Mouse (Mus musculus) liver, embryonic 13.5 days (tissue): ENCODE results near the gene Slc22a2. TPM values are rescaled to one million over a fixed set of nuclear protein-coding genes. Genes with fewer than 3 reads are reported as not detected.

Experiments
- ATAC-seq: fragments of 200-750 bp; cut with Nextera tagmentation; 2 replicates; pipeline ENCODE4 v1.8.0; 2017; ENCODE audit warnings: low read depth, mild to moderate bottlenecking, moderate number of reproducible peaks, moderate library complexity
- DNase-seq: peaks from one replicate; pipeline ENCODE4 v3.0.0; 2022
- H3K27ac ChIP-seq: fragments of 300-500 bp; sonication (generic); 2 replicates; pipeline ENCODE4 v1.5.1; 2015; ENCODE audit warnings: moderate library complexity, mild to moderate bottlenecking, inconsistent platforms
- H3K27me3 ChIP-seq: fragments of 300-500 bp; sonication (generic); 2 replicates; pipeline ENCODE4 v1.6.1; 2015; ENCODE audit warnings: mild to moderate bottlenecking, inconsistent platforms
- H3K36me3 ChIP-seq: fragments of 300-500 bp; sonication (generic); 2 replicates; pipeline ENCODE4 v1.6.1; 2015; ENCODE audit warnings: mild to moderate bottlenecking, inconsistent platforms
- H3K4me1 ChIP-seq: fragments of 300-500 bp; sonication (generic); replicated peaks from 2 replicates; pipeline ENCODE4 v1.6.1; 2015; ENCODE audit warnings: inconsistent platforms
- H3K4me2 ChIP-seq: fragments of 300-500 bp; sonication (generic); 2 replicates; pipeline ENCODE4 v1.6.1; 2015; ENCODE audit warnings: inconsistent platforms, mild to moderate bottlenecking, moderate library complexity
- H3K4me3 ChIP-seq: fragments of 300-500 bp; sonication (generic); replicated peaks from 2 replicates; pipeline ENCODE4 v1.5.1; 2015; ENCODE audit warnings: mild to moderate bottlenecking, inconsistent platforms
- H3K9ac ChIP-seq: fragments of 300-500 bp; sonication (generic); 2 replicates; pipeline ENCODE4 v1.6.1; 2015; ENCODE audit warnings: mild to moderate bottlenecking, inconsistent platforms
- H3K9me3 ChIP-seq: fragments of 300-500 bp; sonication (generic); replicated peaks from 2 replicates; pipeline ENCODE4 v1.6.1; 2016; ENCODE audit warnings: inconsistent platforms
- WGBS: fragments of 180-500 bp; shearing (Covaris S2); methylation state at CpG from one replicate; pipeline ENCODE4 v1.1.7; 2015; ENCODE audit not compliant: insufficient replicate concordance; 5-methylcytosine and 5-hydroxymethylcytosine counted together
- polyA plus RNA-seq: library from polyadenylated mRNA; unstranded; fragments of >200 nt; fragmentation: Nextera tagmentation; extraction: Ambion mirVana; gene quantifications from 2 replicates; pipeline ENCODE4 v1.2.1, GENCODE M21; 2015

Slc22a2 gene
- polyA plus RNA-seq, 1 experiment from 2014 or later: not detected

DNA sequence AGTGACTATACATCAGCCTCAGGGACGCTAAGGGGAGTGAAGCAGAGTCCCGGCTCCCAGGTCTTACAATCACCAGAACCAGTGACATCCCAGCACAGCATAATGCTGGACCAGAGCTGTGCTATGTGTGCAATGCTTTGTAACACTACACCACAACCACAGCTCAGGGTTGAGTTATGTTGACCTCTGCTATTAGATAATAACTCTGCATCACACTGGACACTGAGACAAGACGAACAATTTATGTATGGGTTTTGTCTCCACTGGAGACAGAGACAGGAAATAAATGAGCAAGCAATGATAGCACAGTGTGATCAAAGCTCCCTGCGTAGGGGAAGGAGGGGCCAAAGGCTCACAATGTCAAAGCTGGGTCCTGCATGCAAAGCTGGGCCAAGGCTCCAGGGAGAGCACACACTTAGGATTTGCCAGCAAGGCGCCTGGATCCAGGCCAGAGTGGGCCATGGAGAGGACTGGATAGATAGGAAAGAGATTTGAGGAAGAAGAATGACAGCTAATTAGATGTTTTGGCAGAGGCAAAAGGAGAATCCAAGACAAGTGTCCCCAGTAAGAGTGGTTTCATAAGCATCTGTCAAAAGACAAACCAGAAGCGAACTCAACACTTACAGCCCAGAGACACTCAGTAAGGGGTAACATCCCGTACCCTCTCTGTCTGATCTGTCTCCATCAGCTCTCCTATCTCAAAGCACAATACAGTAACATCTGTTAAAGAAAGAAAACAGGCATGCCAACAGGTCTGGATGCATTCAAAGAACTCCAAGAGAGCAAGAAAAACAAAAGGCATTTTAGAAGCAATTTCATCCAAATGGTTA lies 48.1 kb downstream of the Slc22a2 start:
- ATAC-seq (peak; percentile 29; the same call in 1 of the 2 replicates), DNase-seq (no peak)
- no peaks in the 10 kb centered on the region for H3K9me3 ChIP-seq
- no peak overlapping the region for H3K9ac ChIP-seq
- H3K27ac ChIP-seq: no peak overlapping the region
- no peaks in the 10 kb centered on the region; the same call in 1 of the 2 replicates for H3K27me3 ChIP-seq
- H3K4me2 ChIP-seq: no peak overlapping the region
- H3K4me1 ChIP-seq: no peaks in the 10 kb centered on the region
- no peak overlapping the region for H3K4me3 ChIP-seq
- H3K36me3 ChIP-seq: no peaks in the 10 kb centered on the region
- 40% methylated on average over 7 of the region's 7 CpGs for WGBS

DNA sequence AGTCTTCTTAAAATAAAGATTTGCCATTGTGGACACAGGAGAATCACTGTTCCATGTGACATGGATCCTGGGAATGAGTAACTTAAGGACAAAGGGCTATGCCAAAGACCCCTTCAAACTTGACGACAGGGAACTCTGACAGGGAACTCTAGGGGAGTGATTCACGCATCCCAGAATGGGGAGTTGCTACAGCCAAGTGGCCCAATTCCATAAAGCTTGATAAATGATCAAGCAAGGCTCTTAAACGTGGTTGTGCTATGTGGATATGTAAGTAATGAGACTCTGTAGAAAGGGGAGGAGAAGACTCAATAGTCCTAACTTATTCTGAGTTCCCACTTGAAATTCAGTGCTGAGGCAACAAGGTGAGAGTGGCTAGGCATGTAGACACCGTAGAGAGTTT lies 50.9 kb downstream of the Slc22a2 start:
- Histone ChIP-seq H3K27me3 (0 out of 2 replicates have a peak, but pooled peaks cover 3% of the 10 kb centered on the region), H3K36me3 (no peaks in the 10 kb centered on the region), H3K9me3 (no peaks in the 10 kb centered on the region), H3K4me1 (no peaks in the 10 kb centered on the region), H3K4me2 (no peak overlapping the region), H3K27ac (no peak overlapping the region), H3K4me3 (no peak overlapping the region), H3K9ac (no peak overlapping the region)
- no peak for DNase-seq
- WGBS: 58% methylated on average over 4 of the region's 4 CpGs
- ATAC-seq: no peak

DNA sequence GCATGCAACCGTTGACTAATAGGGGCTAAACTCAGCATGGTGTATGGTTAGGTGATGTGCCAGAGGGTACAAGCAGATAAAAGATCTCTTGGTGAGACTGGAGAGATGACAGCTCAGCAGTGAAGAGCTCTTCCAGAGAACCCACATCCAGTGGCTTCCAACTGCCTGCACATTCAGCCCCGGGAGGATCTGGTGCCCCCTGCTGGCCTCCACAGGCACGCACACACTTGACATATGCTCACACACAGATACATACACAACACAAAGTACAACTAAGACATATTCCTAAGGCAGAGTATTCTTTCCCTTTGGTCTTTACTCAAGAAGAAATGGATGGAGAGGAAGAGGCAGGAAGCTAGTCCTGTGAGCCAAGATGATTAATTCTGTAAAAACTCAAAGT lies 55.7 kb downstream of the Slc22a2 start:
- Histone ChIP-seq H3K27me3 (0 out of 2 replicates have a peak, but pooled peaks cover 3% of the 10 kb centered on the region), H3K4me1 (no peaks in the 10 kb centered on the region), H3K27ac (no peak overlapping the region), H3K4me2 (no peak overlapping the region), H3K9me3 (no peaks in the 10 kb centered on the region), H3K36me3 (no peaks in the 10 kb centered on the region), H3K4me3 (no peak overlapping the region), H3K9ac (no peak overlapping the region)
- DNase-seq (no peak), ATAC-seq (no peak)
- 73% methylated on average over 3 of the region's 3 CpGs for WGBS

- no peaks in the 10 kb centered on the region for H3K4me1 ChIP-seq
- no peak overlapping the region for H3K4me3 ChIP-seq
- WGBS: 52% methylated on average over 4 of the region's 4 CpGs
- H3K36me3 ChIP-seq: no peaks in the 10 kb centered on the region
- no peak overlapping the region for H3K4me2 ChIP-seq
- H3K9me3 ChIP-seq: no peaks in the 10 kb centered on the region
- H3K9ac ChIP-seq: no peak overlapping the region
- DNase-seq (no peak), ATAC-seq (no peak)
- H3K27ac ChIP-seq: no peak overlapping the region
- H3K27me3 ChIP-seq: 0 out of 2 replicates have a peak, but pooled peaks cover 3% of the 10 kb centered on the region
Observed at GRCm38 (mm10) chr17:12641087-12641486, 57.2 kb downstream of the Slc22a2 start.

- Histone ChIP-seq H3K36me3 (no peaks in the 10 kb centered on the region), H3K4me1 (no peaks in the 10 kb centered on the region), H3K27ac (no peak overlapping the region), H3K4me2 (no peak overlapping the region), H3K4me3 (no peak overlapping the region), H3K9ac (no peak overlapping the region), H3K27me3 (peaks cover 6% of the 10 kb centered on the region), H3K9me3 (no peaks in the 10 kb centered on the region)
- DNase-seq (no peak), ATAC-seq (no peak)
- 89% methylated on average over 5 of the region's 5 CpGs for WGBS
Observed at GRCm38 (mm10) chr17:12645461-12645860, 61.5 kb downstream of the Slc22a2 start.

- Histone ChIP-seq H3K36me3 (no peaks in the 10 kb centered on the region), H3K9ac (no peak overlapping the region), H3K4me2 (no peak overlapping the region), H3K4me1 (no peaks in the 10 kb centered on the region), H3K4me3 (no peak overlapping the region), H3K27me3 (peaks cover 9% of the 10 kb centered on the region), H3K27ac (no peak overlapping the region), H3K9me3 (no peaks in the 10 kb centered on the region)
- ATAC-seq (no peak), DNase-seq (no peak)
- 72% methylated on average over 11 of the region's 11 CpGs for WGBS
Observed at GRCm38 (mm10) chr17:12652604-12653003, 68.7 kb downstream of the Slc22a2 start.

- peaks cover 6% of the 10 kb centered on the region; the same call in 1 of the 2 replicates for H3K27me3 ChIP-seq
- WGBS: 80% methylated on average over 3 of the region's 3 CpGs
Observed at GRCm38 (mm10) chr17:12654061-12654460, 70.1 kb downstream of the Slc22a2 start.

DNA sequence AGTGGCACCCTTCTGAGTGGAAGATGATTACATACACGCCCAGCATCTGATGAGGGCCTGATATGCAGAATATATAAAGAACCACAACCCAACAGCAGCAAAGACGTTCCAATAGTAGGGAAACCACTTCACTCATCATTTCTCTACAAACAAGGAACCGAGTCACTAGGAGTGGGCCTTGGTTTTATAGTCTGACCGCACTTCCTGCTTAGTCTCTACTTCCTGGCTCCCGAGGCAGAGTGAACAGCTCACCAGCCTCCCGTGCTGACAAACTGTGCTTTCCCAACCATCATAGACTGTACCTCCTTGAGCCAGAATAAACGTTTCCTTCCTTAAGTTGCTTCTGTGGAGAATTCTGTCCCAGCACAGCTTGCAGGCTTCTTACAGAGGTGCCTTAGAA lies 71.9 kb downstream of the Slc22a2 start:
- ATAC-seq (no peak), DNase-seq (no peak)
- Histone ChIP-seq H3K36me3 (no peaks in the 10 kb centered on the region), H3K4me3 (no peak overlapping the region), H3K27me3 (peaks cover 6% of the 10 kb centered on the region; the same call in 1 of the 2 replicates), H3K27ac (no peak overlapping the region), H3K4me1 (no peaks in the 10 kb centered on the region), H3K9me3 (no peaks in the 10 kb centered on the region), H3K9ac (no peak overlapping the region), H3K4me2 (no peak overlapping the region)
- WGBS: 21% methylated on average over 7 of the region's 7 CpGs

More at GRCm38 (mm10) chr17:12654061-12654460, 70.1 kb downstream of the Slc22a2 start:
- ATAC-seq (no peak), DNase-seq (no peak)
- no peak overlapping the region for H3K27ac ChIP-seq
- H3K9ac ChIP-seq: no peak overlapping the region
- no peak overlapping the region for H3K4me3 ChIP-seq
- no peaks in the 10 kb centered on the region for H3K36me3 ChIP-seq
- no peak overlapping the region for H3K4me2 ChIP-seq
- H3K4me1 ChIP-seq: no peaks in the 10 kb centered on the region
- H3K9me3 ChIP-seq: no peaks in the 10 kb centered on the region

GRCm38 (mm10) chr17:12658784-12659183 lies 74.9 kb downstream of the Slc22a2 start:
- Histone ChIP-seq H3K4me2 (no peak overlapping the region), H3K27ac (no peak overlapping the region), H3K9me3 (no peaks in the 10 kb centered on the region), H3K27me3 (peaks cover 17% of the 10 kb centered on the region; the same call in 1 of the 2 replicates), H3K36me3 (no peaks in the 10 kb centered on the region), H3K4me1 (no peaks in the 10 kb centered on the region), H3K9ac (no peak overlapping the region), H3K4me3 (no peak overlapping the region)
- no peak for DNase-seq
- no peak for ATAC-seq
- WGBS: 61% methylated on average over 7 of the region's 7 CpGs

GRCm38 (mm10) chr17:12659233-12659632 lies 75.3 kb downstream of the Slc22a2 start:
- no peak for ATAC-seq
- WGBS: 73% methylated on average over 10 of the region's 10 CpGs
- Histone ChIP-seq H3K27me3 (peaks cover 17% of the 10 kb centered on the region; the same call in 1 of the 2 replicates), H3K9me3 (no peaks in the 10 kb centered on the region), H3K9ac (no peak overlapping the region), H3K4me1 (no peaks in the 10 kb centered on the region), H3K4me3 (no peak overlapping the region), H3K36me3 (no peaks in the 10 kb centered on the region), H3K4me2 (no peak overlapping the region), H3K27ac (no peak overlapping the region)
- DNase-seq: no peak

DNA sequence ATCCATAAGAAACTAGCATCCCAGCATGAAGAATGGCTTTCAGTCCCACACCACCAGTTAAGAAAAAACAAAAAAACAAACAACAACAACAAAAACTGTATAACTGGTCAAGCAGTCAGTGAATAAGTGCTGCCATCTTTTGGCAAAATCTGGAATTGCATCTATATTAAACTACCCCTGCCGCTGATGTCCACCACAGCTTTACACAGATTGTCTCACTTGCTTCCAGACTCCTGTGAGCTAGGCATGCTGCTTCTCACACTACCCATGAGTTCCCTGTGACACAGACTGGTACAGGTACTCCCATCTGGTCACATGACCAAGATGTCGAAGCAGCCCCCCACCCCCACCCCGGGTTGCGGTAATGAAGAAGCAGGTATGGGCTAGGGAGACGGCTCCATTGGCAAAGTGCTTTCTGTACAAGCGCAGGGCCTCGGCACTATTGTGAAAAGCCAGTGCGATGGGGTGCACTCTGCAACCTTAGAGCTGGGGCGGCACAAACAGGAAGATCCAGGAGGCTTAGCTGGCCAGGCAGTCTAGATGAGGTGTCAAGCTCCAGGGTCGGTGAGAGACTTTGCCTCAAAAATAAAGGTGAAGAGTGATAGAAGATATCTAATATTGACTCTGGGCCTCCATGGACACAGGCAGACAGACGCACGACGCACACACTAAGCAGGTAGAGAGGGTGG lies 76.8 kb downstream of the Slc22a2 start:
- Histone ChIP-seq H3K36me3 (no peaks in the 10 kb centered on the region), H3K27me3 (peaks cover 17% of the 10 kb centered on the region), H3K9me3 (no peaks in the 10 kb centered on the region), H3K4me2 (no peak overlapping the region), H3K4me3 (no peak overlapping the region), H3K4me1 (no peaks in the 10 kb centered on the region), H3K9ac (no peak overlapping the region), H3K27ac (no peak overlapping the region)
- 62% methylated on average over 13 of the region's 13 CpGs for WGBS
- DNase-seq (no peak), ATAC-seq (no peak)
